Mouse (Mus musculus) T-helper 17 cell (primary cell): ENCODE data around the gene Gm8797.
"Not testable (repeated sequence)": the region's sequence is repeated elsewhere in the genome, so short reads cannot be mapped to it uniquely, and the experiment has no call there.

ENCODE experiments used
- in situ Hi-C, 2 experiments: fragments of 300-600 bp; cut with MboI, MseI; formaldehyde crosslinking; loops; 1 replicate in 1 of 2; 2 replicates in 1 of 2; pipeline ENCODE4 v1.15.1; 2025; ENCODE audit warnings: high pct_unique_total_duplicates in 2 of 2

Gene Gm8797

GRCm38 (mm10) chr3:5750506-5750905 lies at the start of gene Gm8797:
Gm8797 (plus strand) TSS chr3:5750806.
- in situ Hi-C loops: not testable (repeated sequence)

GRCm38 (mm10) chr3:5714481-5714880 lies 36.1 kb upstream of the Gm8797 start:
- in situ Hi-C loops: no loop called here

GRCm38 (mm10) chr3:5732931-5733330 lies 17.7 kb upstream of the Gm8797 start:
- in situ Hi-C loops: no loop called here

GRCm38 (mm10) chr3:5754763-5755478 lies 4.3 kb downstream of the Gm8797 start:
- in situ Hi-C loops: no loop called here

- in situ Hi-C loops: loop anchor here in 1 of 2 experiments (10.0 kb wide), 1 partner anchor 419 kb away; no protein-coding TSS in a partner anchor
Observed at GRCm38 (mm10) chr3:5766256-5766655, 15.7 kb downstream of the Gm8797 start.

- in situ Hi-C loops: no loop called here
Observed at GRCm38 (mm10) chr3:5776894-5777293, 26.3 kb downstream of the Gm8797 start.
